Mouse (Mus musculus): Measurements from ENCODE around the gene Bcl11a. TPM values are rescaled to one million over a fixed set of nuclear protein-coding genes. Genes with fewer than 3 reads are reported as not detected.

Bcl11a gene
- total and polyA plus RNA-seq, 3 experiments, result 37.0 to 112 (median 83.8) TPM

DNA sequence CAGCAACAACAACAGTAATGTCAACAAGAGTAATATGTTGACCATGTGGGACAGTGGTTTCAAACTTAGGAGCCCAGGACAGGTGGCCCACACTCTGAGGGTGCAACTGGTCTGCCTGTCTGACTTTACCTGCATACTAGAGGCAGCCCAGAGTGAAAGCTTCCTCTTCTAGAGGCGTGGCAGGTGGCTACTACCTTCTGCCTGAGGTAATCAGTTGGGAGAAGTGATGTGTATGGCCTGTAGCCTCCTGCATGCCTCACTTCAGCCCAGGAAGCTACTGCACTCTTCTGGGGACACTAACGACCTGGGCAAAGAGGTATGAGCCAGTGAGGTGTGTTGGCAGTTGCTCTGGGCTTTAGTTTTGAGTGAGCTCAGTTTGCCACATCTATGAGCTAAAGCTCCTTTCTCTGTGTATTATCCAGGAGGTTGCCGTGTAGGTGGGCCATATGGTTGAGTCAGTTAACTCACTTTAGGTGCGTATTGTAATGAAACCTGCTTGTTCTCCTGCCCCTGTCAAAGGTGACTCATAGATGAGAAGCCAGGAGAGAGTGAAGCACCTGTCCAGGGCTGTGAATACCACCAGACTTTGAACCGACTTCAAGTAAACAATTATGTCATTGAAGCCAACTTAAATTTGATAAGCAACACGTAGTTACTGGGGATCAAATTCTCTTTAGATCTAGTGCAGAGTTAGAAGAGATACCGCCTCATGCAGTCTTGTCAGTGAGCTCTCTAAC, 38.9 kb downstream of the Bcl11a start:
- peaks cover 85% of the 10 kb centered on the region for H3K79me2 ChIP-seq (ENCODE audit: control insufficient read depth, insufficient read depth, low read length, poor library complexity)
- no peak overlapping the region for H3K27ac ChIP-seq (ENCODE audit: control insufficient read depth, low read depth, low read length)
- H3K9me3 ChIP-seq (replicated peaks; ENCODE audit: insufficient read depth, low read length), result no peaks in the 10 kb centered on the region
- H3K27me3 ChIP-seq (ENCODE audit: control insufficient read depth in 1 of 2, insufficient read depth in 2 of 2, low read length in 2 of 2), result no peaks in the 10 kb centered on the region
- TF ChIP-seq SIN3A (IDR thresholded peaks at IDR 0.05; ENCODE audit: low read length) (no peak), ZMIZ1 (IDR thresholded peaks at IDR 0.05; ENCODE audit: low read depth, low read length) (0 out of 2 replicates have a peak, but pooled peaks have one; percentile 24)
- H3K36me3 ChIP-seq (ENCODE audit: control insufficient read depth in 1 of 2, insufficient read depth in 2 of 2, low read length in 2 of 2), result peaks cover 16 to 49% of the 10 kb centered on the region in 2 experiments
- H3K4me1 ChIP-seq (ENCODE audit: control insufficient read depth in 1 of 2, insufficient read depth in 2 of 2, low read length in 2 of 2), result peaks cover 0 to 4% of the 10 kb centered on the region in 2 experiments; a peak in 2 of 4 replicates
- no peak overlapping the region for H3K9ac ChIP-seq (ENCODE audit: control insufficient read depth, low read depth, low read length, poor library complexity, severe bottlenecking)
- no peak overlapping the region for H3K4me3 ChIP-seq (ENCODE audit: control insufficient read depth in 1 of 2, insufficient read depth in 1 of 2, low read depth in 2 of 2, low read length in 2 of 2)
- no peak for DNase-seq (ENCODE audit: low read depth, low spot score)

GRCm38 (mm10) chr11:24121136-24121535, 43.3 kb downstream of the Bcl11a start:
- no peak for TF ChIP-seq E2F4 (IDR thresholded peaks at IDR 0.05; ENCODE audit: borderline replicate concordance, low read depth, low read length)
- peak in 1 of 2 experiments; percentile 32; a peak in 1 of 4 replicates for TF ChIP-seq POLR2A (IDR thresholded peaks at IDR 0.05; ENCODE audit: control insufficient read depth in 1 of 2, insufficient read depth in 1 of 2, low read depth in 1 of 2, low read length in 2 of 2, poor library complexity in 1 of 2)
- no peak overlapping the region for H3K4me3 ChIP-seq (ENCODE audit: control insufficient read depth in 1 of 2, insufficient read depth in 1 of 2, low read depth in 2 of 2, low read length in 2 of 2)
- H3K9ac ChIP-seq (ENCODE audit: control insufficient read depth, low read depth, low read length, poor library complexity, severe bottlenecking), result no peak overlapping the region
- no peaks in the 10 kb centered on the region for H3K27me3 ChIP-seq (ENCODE audit: control insufficient read depth in 1 of 2, insufficient read depth in 2 of 2, low read length in 2 of 2)
- no peak for DNase-seq (ENCODE audit: low read depth, low spot score)
- no peak overlapping the region for H3K27ac ChIP-seq (ENCODE audit: control insufficient read depth, low read depth, low read length)
- peaks cover 31 to 49% of the 10 kb centered on the region in 2 experiments for H3K36me3 ChIP-seq (ENCODE audit: control insufficient read depth in 1 of 2, insufficient read depth in 2 of 2, low read length in 2 of 2)
- H3K79me2 ChIP-seq (ENCODE audit: control insufficient read depth, insufficient read depth, low read length, poor library complexity), result peaks cover 83% of the 10 kb centered on the region
- H3K9me3 ChIP-seq (replicated peaks; ENCODE audit: insufficient read depth, low read length), result no peaks in the 10 kb centered on the region
- H3K4me1 ChIP-seq (ENCODE audit: control insufficient read depth in 1 of 2, insufficient read depth in 2 of 2, low read length in 2 of 2), result peaks cover 30 to 34% of the 10 kb centered on the region in 2 experiments

GRCm38 (mm10) chr11:24122899-24123298, 45.0 kb downstream of the Bcl11a start:
- Histone ChIP-seq H3K4me1 (ENCODE audit: control insufficient read depth in 1 of 2, insufficient read depth in 2 of 2, low read length in 2 of 2) (peaks cover 39 to 49% of the 10 kb centered on the region in 2 experiments), H3K9me3 (replicated peaks; ENCODE audit: insufficient read depth, low read length) (no peaks in the 10 kb centered on the region), H3K36me3 (ENCODE audit: control insufficient read depth in 1 of 2, insufficient read depth in 2 of 2, low read length in 2 of 2) (peaks cover 33 to 67% of the 10 kb centered on the region in 2 experiments), H3K27me3 (ENCODE audit: control insufficient read depth in 1 of 2, insufficient read depth in 2 of 2, low read length in 2 of 2) (no peaks in the 10 kb centered on the region), H3K4me3 (ENCODE audit: control insufficient read depth in 1 of 2, insufficient read depth in 1 of 2, low read depth in 2 of 2, low read length in 2 of 2) (no peak overlapping the region), H3K27ac (ENCODE audit: control insufficient read depth, low read depth, low read length) (no peak overlapping the region), H3K9ac (ENCODE audit: control insufficient read depth, low read depth, low read length, poor library complexity, severe bottlenecking) (no peak overlapping the region), H3K79me2 (ENCODE audit: control insufficient read depth, insufficient read depth, low read length, poor library complexity) (peaks cover 87% of the 10 kb centered on the region)
- DNase-seq (ENCODE audit: low read depth, low spot score), result no peak
- TF ChIP-seq MAZ (IDR thresholded peaks at IDR 0.05; ENCODE audit: low read depth, low read length) (no peak), NRF1 (IDR thresholded peaks at IDR 0.05; ENCODE audit: insufficient read depth, low read depth, low read length, poor library complexity, severe bottlenecking) (no peak), TCF12 (IDR thresholded peaks at IDR 0.05; ENCODE audit: low read depth, low read length) (no peak), USF2 (IDR thresholded peaks at IDR 0.05; ENCODE audit: borderline replicate concordance in 1 of 2, insufficient read depth in 1 of 2, low read depth in 1 of 2, low read length in 2 of 2) (no peak), NELFE (IDR thresholded peaks at IDR 0.05; ENCODE audit: low read depth, low read length) (no peak), CHD1 (IDR thresholded peaks at IDR 0.05; ENCODE audit: low read depth, low read length) (no peak), GATA1 (IDR thresholded peaks at IDR 0.05; ENCODE audit: low read depth, low read length) (no peak), ZKSCAN1 (IDR thresholded peaks at IDR 0.05; ENCODE audit: low read depth, low read length) (no peak), CHD2 (IDR thresholded peaks at IDR 0.05; ENCODE audit: low read length) (no peak), RAD21 (IDR thresholded peaks at IDR 0.05; ENCODE audit: low read depth, low read length) (no peak)

Data from MEL (cell line).